Mouse (Mus musculus): ENCODE measurements around the gene 1520401A03Rik. TPM values are rescaled to one million over a fixed set of nuclear protein-coding genes. Genes with fewer than 3 reads are reported as not detected.

Gene 1520401A03Rik
- polyA plus RNA-seq, 1 experiment from 2014 or later, result 0.20 TPM

DNA sequence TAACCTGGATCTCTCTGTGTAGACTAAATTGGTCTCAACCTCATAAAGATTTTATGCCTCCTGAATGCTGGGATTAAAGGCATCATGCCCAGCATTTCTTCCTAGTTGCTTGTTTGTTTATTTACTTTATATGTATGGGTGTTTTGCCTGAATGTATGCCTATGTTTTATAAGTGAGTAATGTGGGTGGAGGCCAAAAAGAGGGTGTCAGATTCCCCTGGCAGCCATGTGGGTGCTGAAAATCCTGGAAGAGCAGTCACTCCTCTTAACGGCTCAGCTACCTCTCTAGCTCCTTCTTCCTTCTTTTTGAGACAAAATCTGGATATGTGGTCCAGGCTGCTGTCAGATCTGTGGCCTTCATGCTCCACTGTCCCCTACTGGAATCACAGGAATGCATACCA lies 7.9 kb upstream of the 1520401A03Rik start:
- no peaks in the 10 kb centered on the region for H3K9me3 ChIP-seq (replicated peaks; ENCODE audit: control insufficient read depth, low read length)
- H3K27me3 ChIP-seq (ENCODE audit: control insufficient read depth, insufficient read depth, low read length), result no peaks in the 10 kb centered on the region; the same call in 1 of the 2 replicates
- no peak for DNase-seq (ENCODE audit: low spot score)
- no peaks in the 10 kb centered on the region for H3K36me3 ChIP-seq (replicated peaks; ENCODE audit: control insufficient read depth, insufficient read depth, low read depth, low read length)
- no peak overlapping the region for H3K9ac ChIP-seq (replicated peaks; ENCODE audit: low read length)
- 55% methylated on average over 1 of the region's 1 CpGs for WGBS
- H3K27ac ChIP-seq (replicated peaks; ENCODE audit: low read depth, low read length), result no peak overlapping the region
- no peaks in the 10 kb centered on the region for H3K4me1 ChIP-seq (ENCODE audit: control insufficient read depth, insufficient read depth, low read length)
- H3K4me3 ChIP-seq (ENCODE audit: low read depth, low read length), result no peak overlapping the region
- no peak for ATAC-seq (replicated peaks; ENCODE audit: insufficient number of reproducible peaks, low FRiP score, low TSS enrichment, low read depth)
- H3K4me2 ChIP-seq (ENCODE audit: low read depth, low read length), result no peak overlapping the region

DNA sequence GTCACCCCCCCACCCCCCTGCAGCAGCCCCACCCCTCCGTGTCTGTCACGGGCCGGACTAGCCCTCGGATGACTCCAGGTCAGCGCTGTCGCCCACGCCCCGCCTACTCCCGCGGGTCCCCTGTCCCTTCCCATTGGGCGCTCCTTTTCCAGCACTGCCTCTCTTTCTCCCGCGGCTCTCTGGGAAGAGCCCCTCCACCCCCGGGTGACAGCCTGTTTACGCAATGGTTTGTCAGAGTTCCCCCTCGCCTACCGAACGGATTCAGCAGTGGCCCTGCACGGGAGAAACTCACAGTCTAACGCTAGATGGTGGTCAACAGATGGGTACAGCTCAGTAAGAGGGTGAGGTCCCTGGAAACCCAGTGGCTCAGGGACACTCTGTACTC lies 4.2 kb upstream of the 1520401A03Rik start:
- DNase-seq (ENCODE audit: low spot score), result peak; percentile 80

DNA sequence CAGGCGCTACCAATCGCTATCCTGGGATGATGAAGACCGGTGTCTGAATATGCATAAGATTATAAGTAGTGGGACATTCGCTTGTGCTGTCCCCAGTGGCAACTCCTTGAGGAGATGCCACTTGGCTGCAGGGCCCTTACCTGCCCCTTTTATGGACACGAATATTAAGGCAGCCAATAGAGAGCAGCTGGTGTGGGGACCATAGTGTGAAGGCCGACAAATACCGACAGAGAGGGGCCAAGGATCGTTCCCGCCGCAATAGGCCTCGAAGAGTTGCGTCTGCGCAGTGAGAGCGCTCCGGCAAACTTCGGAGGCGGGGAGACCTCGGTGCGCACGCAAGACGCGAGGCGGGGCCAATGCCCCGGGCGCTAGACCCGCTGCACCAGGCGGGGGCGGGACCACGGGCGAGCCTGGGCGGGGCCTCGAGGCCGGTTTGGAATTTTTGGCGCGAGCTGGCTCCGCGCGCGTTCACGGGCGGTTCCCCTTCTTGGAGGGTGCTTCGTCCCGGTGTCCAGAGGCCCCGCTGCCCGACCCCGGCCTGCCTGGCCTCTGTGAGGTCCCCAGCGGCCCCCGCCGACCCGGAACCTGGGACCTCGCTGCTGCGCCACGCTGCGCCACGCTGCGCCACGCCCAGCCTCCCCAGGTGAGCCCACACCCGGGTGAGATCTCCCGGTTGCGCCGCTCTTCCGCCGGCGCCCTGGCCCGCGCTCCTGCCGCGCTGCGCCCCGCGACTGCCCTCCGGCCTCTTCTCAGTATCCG lies 3.6 kb upstream of the 1520401A03Rik start, which contains the start of gene Pkmyt1:
Gene Pkmyt1 (plus strand): TSS at position 338 of the 759 bp plus-strand sequence.
- WGBS, result 2% methylated on average over 56 of the region's 73 CpGs
- Histone ChIP-seq H3K27me3 (ENCODE audit: control insufficient read depth, insufficient read depth, low read length) (no peaks in the 10 kb centered on the region), H3K4me3 (ENCODE audit: low read depth, low read length) (peak within 1 kb of the TSS; percentile 88), H3K4me1 (ENCODE audit: control insufficient read depth, insufficient read depth, low read length) (no peaks in the 10 kb centered on the region), H3K9me3 (replicated peaks; ENCODE audit: control insufficient read depth, low read length) (no peaks in the 10 kb centered on the region), H3K27ac (replicated peaks; ENCODE audit: low read depth, low read length) (peak within 1 kb of the TSS; percentile 70), H3K36me3 (replicated peaks; ENCODE audit: control insufficient read depth, insufficient read depth, low read depth, low read length) (no peaks in the 10 kb centered on the region), H3K4me2 (ENCODE audit: low read depth, low read length) (peak within 1 kb of the TSS; percentile 83), H3K9ac (replicated peaks; ENCODE audit: low read length) (peak within 1 kb of the TSS; percentile 79)
- ATAC-seq (replicated peaks; ENCODE audit: insufficient number of reproducible peaks, low FRiP score, low TSS enrichment, low read depth) (peak; percentile 89), DNase-seq (ENCODE audit: low spot score) (peak; percentile 98)

More for the DNA sequence above, 4.2 kb upstream of the 1520401A03Rik start:
- no peaks in the 10 kb centered on the region for H3K9me3 ChIP-seq (replicated peaks; ENCODE audit: control insufficient read depth, low read length)
- peak overlapping the region; percentile 88 for H3K4me3 ChIP-seq (ENCODE audit: low read depth, low read length)
- H3K27ac ChIP-seq (replicated peaks; ENCODE audit: low read depth, low read length), result peak overlapping the region; percentile 70
- under 1% methylated on average over 20 of the region's 20 CpGs for WGBS
- H3K36me3 ChIP-seq (replicated peaks; ENCODE audit: control insufficient read depth, insufficient read depth, low read depth, low read length), result no peaks in the 10 kb centered on the region
- H3K4me2 ChIP-seq (ENCODE audit: low read depth, low read length), result peak overlapping the region; percentile 83
- peak overlapping the region; percentile 79 for H3K9ac ChIP-seq (replicated peaks; ENCODE audit: low read length)
- peak; percentile 82 for ATAC-seq (replicated peaks; ENCODE audit: insufficient number of reproducible peaks, low FRiP score, low TSS enrichment, low read depth)
- H3K27me3 ChIP-seq (ENCODE audit: control insufficient read depth, insufficient read depth, low read length), result no peaks in the 10 kb centered on the region
- no peaks in the 10 kb centered on the region for H3K4me1 ChIP-seq (ENCODE audit: control insufficient read depth, insufficient read depth, low read length)

DNA sequence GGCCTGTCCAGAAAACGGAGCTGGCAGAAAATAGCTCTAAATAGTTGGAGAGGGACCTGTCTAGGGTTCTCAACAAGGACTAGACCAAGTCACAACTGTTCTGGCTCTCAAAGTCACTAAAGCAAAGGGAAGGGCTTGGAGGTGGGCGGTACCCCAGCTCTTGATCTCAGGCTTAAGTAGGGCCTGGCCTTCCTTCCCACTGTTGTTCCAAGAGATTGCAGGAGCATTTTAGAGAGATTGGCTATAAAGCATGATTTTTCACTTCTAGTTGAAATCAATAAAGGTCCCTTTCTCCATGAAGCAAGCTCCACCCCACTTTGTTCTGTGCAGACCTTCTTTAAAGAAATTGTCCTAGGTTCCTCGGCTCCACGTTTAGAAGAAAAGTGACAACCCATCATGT lies 2.9 kb upstream of the 1520401A03Rik start:
- peak overlapping the region; percentile 88; the same call in 1 of the 2 replicates for H3K4me3 ChIP-seq (ENCODE audit: low read depth, low read length)
- WGBS, result 61% methylated on average over 4 of the region's 4 CpGs
- H3K9ac ChIP-seq (replicated peaks; ENCODE audit: low read length), result peak overlapping the region; percentile 46
- H3K27me3 ChIP-seq (ENCODE audit: control insufficient read depth, insufficient read depth, low read length), result no peaks in the 10 kb centered on the region
- no peaks in the 10 kb centered on the region for H3K9me3 ChIP-seq (replicated peaks; ENCODE audit: control insufficient read depth, low read length)
- peak overlapping the region; percentile 83 for H3K4me2 ChIP-seq (ENCODE audit: low read depth, low read length)
- DNase-seq (ENCODE audit: low spot score) (no peak), ATAC-seq (replicated peaks; ENCODE audit: insufficient number of reproducible peaks, low FRiP score, low TSS enrichment, low read depth) (no peak)
- H3K4me1 ChIP-seq (ENCODE audit: control insufficient read depth, insufficient read depth, low read length), result no peaks in the 10 kb centered on the region
- H3K36me3 ChIP-seq (replicated peaks; ENCODE audit: control insufficient read depth, insufficient read depth, low read depth, low read length), result no peaks in the 10 kb centered on the region
- no peak overlapping the region for H3K27ac ChIP-seq (replicated peaks; ENCODE audit: low read depth, low read length)

DNA sequence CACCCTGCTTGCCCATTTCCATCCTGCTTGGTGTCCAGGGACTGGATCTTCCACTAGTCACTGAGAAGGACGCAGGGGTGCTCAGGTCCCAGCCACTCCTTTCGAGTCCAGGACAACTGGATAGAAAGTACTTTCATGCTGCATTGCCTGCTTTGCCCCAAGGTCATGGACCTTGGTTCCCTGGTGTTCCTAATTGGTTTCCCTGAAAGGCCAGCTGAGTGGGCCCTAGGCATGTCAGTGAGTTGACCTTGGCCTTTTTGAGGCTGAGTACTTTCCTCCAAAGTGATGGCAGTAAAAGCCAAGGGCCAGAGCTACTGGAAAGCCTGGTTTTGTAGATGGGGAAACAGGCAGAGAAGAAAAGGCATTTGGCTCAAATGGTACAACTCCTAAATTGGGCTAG lies 697 bp downstream of the 1520401A03Rik start:
- H3K36me3 ChIP-seq (replicated peaks; ENCODE audit: control insufficient read depth, insufficient read depth, low read depth, low read length), result no peaks in the 10 kb centered on the region
- H3K4me1 ChIP-seq (ENCODE audit: control insufficient read depth, insufficient read depth, low read length), result no peaks in the 10 kb centered on the region
- ATAC-seq (replicated peaks; ENCODE audit: insufficient number of reproducible peaks, low FRiP score, low TSS enrichment, low read depth) (no peak), DNase-seq (ENCODE audit: low spot score) (no peak)
- no peak overlapping the region for H3K4me3 ChIP-seq (ENCODE audit: low read depth, low read length)
- no peak overlapping the region for H3K27ac ChIP-seq (replicated peaks; ENCODE audit: low read depth, low read length)
- H3K4me2 ChIP-seq (ENCODE audit: low read depth, low read length), result no peak overlapping the region
- no peaks in the 10 kb centered on the region for H3K27me3 ChIP-seq (ENCODE audit: control insufficient read depth, insufficient read depth, low read length)
- H3K9ac ChIP-seq (replicated peaks; ENCODE audit: low read length), result no peak overlapping the region
- H3K9me3 ChIP-seq (replicated peaks; ENCODE audit: control insufficient read depth, low read length), result no peaks in the 10 kb centered on the region
- WGBS, result 67% methylated on average over 2 of the region's 2 CpGs

DNA sequence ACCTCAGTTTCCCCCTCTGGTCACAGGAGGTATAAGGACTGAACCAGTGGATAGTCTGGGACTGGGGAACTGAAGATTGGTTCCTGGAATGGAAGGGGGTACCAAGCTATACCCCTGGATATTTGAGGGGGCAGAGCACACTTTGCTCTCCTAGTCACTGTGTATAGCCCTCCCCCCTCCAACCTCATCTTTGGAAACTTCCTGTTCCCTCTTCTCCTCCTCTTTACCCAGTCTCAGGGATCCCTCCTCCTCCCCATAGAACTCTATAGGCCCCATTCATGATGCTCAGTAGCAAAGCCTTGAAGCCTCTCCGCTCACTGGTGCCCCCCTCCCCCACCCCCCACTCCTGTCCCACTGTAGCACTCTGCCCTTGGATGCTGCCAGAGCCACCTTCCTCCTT lies 3.1 kb downstream of the 1520401A03Rik start:
- H3K4me1 ChIP-seq (ENCODE audit: control insufficient read depth, insufficient read depth, low read length), result no peaks in the 10 kb centered on the region
- H3K36me3 ChIP-seq (replicated peaks; ENCODE audit: control insufficient read depth, insufficient read depth, low read depth, low read length), result no peaks in the 10 kb centered on the region
- no peak overlapping the region for H3K27ac ChIP-seq (replicated peaks; ENCODE audit: low read depth, low read length)
- H3K27me3 ChIP-seq (ENCODE audit: control insufficient read depth, insufficient read depth, low read length), result no peaks in the 10 kb centered on the region
- H3K4me3 ChIP-seq (ENCODE audit: low read depth, low read length), result no peak overlapping the region
- ATAC-seq (replicated peaks; ENCODE audit: insufficient number of reproducible peaks, low FRiP score, low TSS enrichment, low read depth) (no peak), DNase-seq (ENCODE audit: low spot score) (no peak)
- H3K9ac ChIP-seq (replicated peaks; ENCODE audit: low read length), result no peak overlapping the region
- H3K9me3 ChIP-seq (replicated peaks; ENCODE audit: control insufficient read depth, low read length), result no peaks in the 10 kb centered on the region
- 0% methylated on average over 1 of the region's 1 CpGs for WGBS
- no peak overlapping the region for H3K4me2 ChIP-seq (ENCODE audit: low read depth, low read length)

DNA sequence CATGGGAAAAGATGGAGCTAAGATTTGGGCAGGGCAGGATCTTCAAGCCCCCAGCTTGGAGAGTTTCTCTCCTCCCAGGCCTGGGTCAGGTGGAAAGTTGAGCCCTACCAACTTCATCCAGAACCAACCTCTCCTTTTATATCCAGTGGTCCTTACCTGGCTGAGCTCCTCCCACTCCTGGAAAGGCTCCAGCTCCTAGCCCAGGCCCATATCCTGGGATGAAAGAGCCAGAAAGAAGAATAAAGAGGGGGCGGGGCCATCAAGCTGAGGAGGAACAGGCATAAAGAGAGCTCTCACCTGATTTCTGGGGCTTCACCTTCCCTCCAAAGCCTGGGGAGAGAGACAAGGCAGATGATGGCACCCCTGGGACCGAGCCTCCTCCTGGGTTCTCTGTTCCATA lies 5.6 kb downstream of the 1520401A03Rik start:
- H3K4me3 ChIP-seq (ENCODE audit: low read depth, low read length), result no peak overlapping the region
- H3K27me3 ChIP-seq (ENCODE audit: control insufficient read depth, insufficient read depth, low read length), result no peaks in the 10 kb centered on the region
- no peak for DNase-seq (ENCODE audit: low spot score)
- no peak overlapping the region for H3K9ac ChIP-seq (replicated peaks; ENCODE audit: low read length)
- no peaks in the 10 kb centered on the region for H3K36me3 ChIP-seq (replicated peaks; ENCODE audit: control insufficient read depth, insufficient read depth, low read depth, low read length)
- no peak for ATAC-seq (replicated peaks; ENCODE audit: insufficient number of reproducible peaks, low FRiP score, low TSS enrichment, low read depth)
- H3K27ac ChIP-seq (replicated peaks; ENCODE audit: low read depth, low read length), result no peak overlapping the region
- 60% methylated on average over 2 of the region's 2 CpGs for WGBS
- H3K9me3 ChIP-seq (replicated peaks; ENCODE audit: control insufficient read depth, low read length), result no peaks in the 10 kb centered on the region
- H3K4me2 ChIP-seq (ENCODE audit: low read depth, low read length), result no peak overlapping the region
- H3K4me1 ChIP-seq (ENCODE audit: control insufficient read depth, insufficient read depth, low read length), result no peaks in the 10 kb centered on the region

DNA sequence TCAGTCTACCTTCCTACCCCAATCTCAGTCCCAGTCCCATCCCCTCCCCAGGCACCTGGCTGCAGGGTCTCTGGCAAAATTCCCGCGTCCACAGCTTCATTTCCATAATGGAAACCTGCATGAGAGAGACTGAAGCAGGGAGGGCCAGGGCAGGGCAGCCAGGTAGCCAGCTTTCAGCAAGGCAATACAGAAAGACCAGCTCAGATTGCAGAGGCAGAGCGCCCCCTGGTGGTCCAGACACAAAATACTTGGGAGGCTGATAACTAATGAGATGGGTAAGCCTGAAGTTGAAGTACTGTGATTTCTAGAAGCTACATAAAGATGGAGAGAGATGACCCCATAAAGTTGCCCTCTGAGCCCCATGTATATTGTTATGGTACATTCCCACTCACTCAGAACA lies 16.4 kb downstream of the 1520401A03Rik start:
- Histone ChIP-seq H3K27ac (replicated peaks; ENCODE audit: low read depth, low read length) (no peak overlapping the region), H3K9me3 (replicated peaks; ENCODE audit: control insufficient read depth, low read length) (no peaks in the 10 kb centered on the region), H3K9ac (replicated peaks; ENCODE audit: low read length) (no peak overlapping the region), H3K4me3 (ENCODE audit: low read depth, low read length) (no peak overlapping the region), H3K36me3 (replicated peaks; ENCODE audit: control insufficient read depth, insufficient read depth, low read depth, low read length) (no peaks in the 10 kb centered on the region), H3K4me1 (ENCODE audit: control insufficient read depth, insufficient read depth, low read length) (no peaks in the 10 kb centered on the region), H3K4me2 (ENCODE audit: low read depth, low read length) (no peak overlapping the region), H3K27me3 (ENCODE audit: control insufficient read depth, insufficient read depth, low read length) (no peaks in the 10 kb centered on the region)
- ATAC-seq (replicated peaks; ENCODE audit: insufficient number of reproducible peaks, low FRiP score, low TSS enrichment, low read depth) (0 out of 2 replicates have a peak, but pooled peaks have one; percentile 25), DNase-seq (ENCODE audit: low spot score) (peak; percentile 85)
- WGBS, result 3% methylated on average over 3 of the region's 3 CpGs
